Mouse (Mus musculus) left cerebral cortex, postnatal 36 days (tissue): Measurements from ENCODE around the gene Flna. TPM values are rescaled to one million over a fixed set of nuclear protein-coding genes. Genes with fewer than 3 reads are reported as not detected.

Experiments
- DNase-seq, 2 experiments: peaks; one replicate each; pipeline ENCODE4 v3.0.0; 2021 to 2022; ENCODE audit warnings: low spot score in 2 of 2, mixed read lengths in 1 of 2
- intact Hi-C: fragments of 180-260 bp; cut with DNase I; formaldehyde crosslinking; loops from one replicate; pipeline ENCODE4 v1.15.1; 2025
- total RNA-seq, 2 experiments: library from RNA; stranded (reverse); gene quantifications; 2 replicates each; pipeline ENCODE4 v1.2.3; 2021

Flna gene
- 10 to 100 TPM; 57.5 to 74.0 TPM for total RNA-seq

GRCm38 (mm10) chrX:74249615-74250014 is at the start of gene Flna:
Gene Flna, minus strand, starts transcription at chrX:74249820.
- peak; percentile 59 to 63 for DNase-seq
- intact Hi-C loops: loop anchor here (2.0 to 10.0 kb wide), 2 partner anchors 163 to 285 kb away; partner anchors contain the start of gene Hcfc1

GRCm38 (mm10) chrX:74298348-74298747 is 48.7 kb upstream of the Flna start:
- DNase-seq: no peak
- intact Hi-C loops: no loop called here

- intact Hi-C loops: no loop called here
- DNase-seq: peak; percentile 90 to 91
Observed at GRCm38 (mm10) chrX:74296538-74297448, 47.2 kb upstream of the Flna start, which contains the start of gene Atp6ap1. Gene Atp6ap1, plus strand, starts transcription at chrX:74297097.

- intact Hi-C loops: no loop called here
Observed at GRCm38 (mm10) chrX:74293431-74293830, 43.8 kb upstream of the Flna start.

GRCm38 (mm10) chrX:74283092-74283437 is 33.4 kb upstream of the Flna start:
- DNase-seq: no peak
- intact Hi-C loops: no loop called here

More at GRCm38 (mm10) chrX:74293431-74293830, 43.8 kb upstream of the Flna start:
- no peak for DNase-seq

GRCm38 (mm10) chrX:74282395-74283091 is 32.9 kb upstream of the Flna start:
- peak; percentile 81 to 83 for DNase-seq
- intact Hi-C loops: no loop called here

- peak in 1 of 2 experiments; percentile 30 for DNase-seq
- intact Hi-C loops: no loop called here
Observed at GRCm38 (mm10) chrX:74281732-74282394, 32.2 kb upstream of the Flna start, which contains the start of the genes Taz and Dnase1l1. Gene Taz, plus strand, starts transcription at chrX:74281912. Gene Dnase1l1, minus strand, starts transcription at chrX:74282337.

- intact Hi-C loops: no loop called here
Observed at GRCm38 (mm10) chrX:74281041-74281731, 31.6 kb upstream of the Flna start.

GRCm38 (mm10) chrX:74277916-74278315 is 28.3 kb upstream of the Flna start:
- intact Hi-C loops: no loop called here

More at GRCm38 (mm10) chrX:74281041-74281731, 31.6 kb upstream of the Flna start:
- DNase-seq: peak in 1 of 2 experiments; percentile 46

GRCm38 (mm10) chrX:74273422-74274322 is 24.1 kb upstream of the Flna start:
- intact Hi-C loops: no loop called here
- no peak for DNase-seq

More at GRCm38 (mm10) chrX:74277916-74278315, 28.3 kb upstream of the Flna start:
- no peak for DNase-seq

- DNase-seq: peak in 1 of 2 experiments; percentile 17
- intact Hi-C loops: no loop called here
Observed at GRCm38 (mm10) chrX:74270902-74271551, 21.4 kb upstream of the Flna start.

GRCm38 (mm10) chrX:74270062-74270901 is 20.7 kb upstream of the Flna start, which contains the start of gene Rpl10:
Gene Rpl10, plus strand, starts transcription at chrX:74270812.
- intact Hi-C loops: no loop called here
- peak; percentile 86 to 87 for DNase-seq

- intact Hi-C loops: no loop called here
- no peak for DNase-seq
Observed at GRCm38 (mm10) chrX:74269736-74270061, 20.1 kb upstream of the Flna start.

- DNase-seq: no peak
- intact Hi-C loops: no loop called here
Observed at GRCm38 (mm10) chrX:74257746-74258145, 8.1 kb upstream of the Flna start.

- intact Hi-C loops: no loop called here
- DNase-seq: no peak
Observed at GRCm38 (mm10) chrX:74254888-74255565, 5.4 kb upstream of the Flna start.

- DNase-seq: peak; percentile 85 to 87
- intact Hi-C loops: no loop called here
Observed at GRCm38 (mm10) chrX:74254153-74254887, 4.7 kb upstream of the Flna start, which contains the start of gene Emd. Gene Emd, plus strand, starts transcription at chrX:74254687.
